Mouse (Mus musculus) layer of hippocampus, postnatal 10 days (tissue): ENCODE results near the gene Lrrc18. TPM values are rescaled to one million over a fixed set of nuclear protein-coding genes. Genes with fewer than 3 reads are reported as not detected.

Experiments
- DNase-seq, 2 experiments: peaks; one replicate each; pipeline ENCODE4 v3.0.0; 2021; ENCODE audit warnings: low spot score in 2 of 2
- long read RNA-seq: library from polyadenylated mRNA; stranded (forward); transcript quantifications from one replicate; pipeline ENCODE4 v2.0.0, GENCODE M21; 2023
- total RNA-seq, 2 experiments: library from RNA; stranded (reverse); gene quantifications; 2 replicates each; pipeline ENCODE4 v1.2.3; 2021

Gene Lrrc18
- under 1 TPM; 0.41 to 0.58 TPM for total RNA-seq
- long read RNA-seq, partial matches to known transcripts: 1 of 1 reads
- long read RNA-seq, other reads (novel, unspliced or antisense): 0 of 1 reads

DNA sequence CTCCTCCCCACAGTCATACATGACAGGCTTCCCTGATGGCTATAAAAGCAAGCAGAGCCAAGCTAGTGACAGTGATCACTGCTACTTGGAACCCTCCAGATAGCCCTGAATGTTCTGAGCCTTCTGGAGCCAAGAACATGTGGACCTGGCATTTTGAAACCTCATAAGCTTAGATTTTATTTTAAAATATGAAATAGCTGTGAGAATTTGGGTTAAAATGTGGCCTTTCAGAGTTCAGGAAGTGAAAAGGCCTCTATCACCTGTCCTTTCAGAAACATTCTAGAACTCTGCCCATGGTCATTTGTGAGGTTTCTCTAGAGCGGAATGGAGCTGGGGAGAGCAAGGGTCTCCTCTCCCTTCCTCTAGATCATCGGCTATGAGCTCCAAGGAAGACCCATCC is at the start of gene Lrrc18:
TSS of gene Lrrc18 (plus strand) at position 301 of the 400 bp plus-strand sequence.
- DNase-seq: no peak

DNA sequence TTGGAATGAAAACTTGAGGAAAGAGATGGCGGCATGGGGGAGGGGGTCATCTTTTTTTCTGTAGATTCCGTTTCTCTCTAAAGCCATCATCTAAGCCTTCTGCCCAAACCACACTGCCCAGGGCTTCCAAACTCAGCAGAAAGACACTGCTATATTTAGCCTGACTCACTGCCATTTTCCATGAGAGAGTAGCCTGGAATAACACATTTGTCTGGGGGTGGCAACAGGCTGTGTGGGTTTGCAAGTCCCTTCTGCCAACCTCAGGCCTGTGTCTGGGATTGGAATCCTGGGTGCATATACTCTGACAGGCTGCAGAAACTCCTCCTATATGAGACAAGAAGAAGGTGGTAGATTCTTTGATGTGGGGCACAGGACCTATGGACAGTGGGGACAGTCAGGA is 43.7 kb upstream of the Lrrc18 start:
- DNase-seq: no peak

DNA sequence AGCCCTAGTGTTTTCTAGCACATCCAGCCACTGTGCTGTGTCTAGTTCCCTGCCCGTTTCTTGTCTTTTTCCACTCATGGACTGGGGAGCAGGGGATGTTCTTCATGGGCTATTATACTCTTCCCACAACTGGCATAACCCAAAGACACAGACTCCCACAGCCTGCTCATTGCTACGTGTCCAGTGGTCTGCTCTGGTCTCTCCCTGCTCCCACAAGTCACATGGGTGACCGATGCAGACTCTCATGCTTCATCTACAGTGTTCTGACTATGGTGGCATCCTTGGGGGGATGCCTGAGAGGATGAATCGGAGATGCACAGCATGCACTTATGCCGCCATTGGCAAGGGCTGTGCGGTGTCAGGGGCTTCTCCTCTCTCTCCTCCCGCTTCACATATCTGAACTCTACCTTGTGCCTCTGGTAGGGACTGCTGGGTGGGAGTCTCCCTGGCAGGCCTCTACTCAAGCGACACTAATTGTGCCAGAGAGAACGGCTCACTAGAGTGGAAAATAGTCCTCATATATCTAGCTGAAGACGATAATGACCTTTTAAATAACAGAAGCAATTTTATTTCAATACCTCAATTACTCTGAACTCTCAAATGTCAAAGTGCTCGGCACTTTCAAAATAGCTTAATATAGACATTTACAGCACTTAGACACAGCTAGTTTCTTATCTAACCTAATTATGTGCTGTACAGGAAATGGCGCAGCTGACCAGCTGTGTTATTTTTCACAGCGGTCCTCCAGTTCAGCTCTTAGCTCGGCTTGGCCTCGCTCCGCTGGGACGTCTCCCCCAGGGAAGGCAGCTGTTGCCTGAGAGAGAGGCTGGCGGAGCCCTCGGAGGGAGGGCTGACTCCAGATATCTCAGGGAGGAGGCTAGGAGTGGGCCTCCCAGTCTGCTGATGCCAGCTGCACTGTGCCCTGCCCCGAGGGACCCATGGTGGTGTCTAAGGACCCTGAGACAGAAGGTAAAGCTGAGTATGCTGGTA is 40.6 kb upstream of the Lrrc18 start:
- no peak for DNase-seq

DNA sequence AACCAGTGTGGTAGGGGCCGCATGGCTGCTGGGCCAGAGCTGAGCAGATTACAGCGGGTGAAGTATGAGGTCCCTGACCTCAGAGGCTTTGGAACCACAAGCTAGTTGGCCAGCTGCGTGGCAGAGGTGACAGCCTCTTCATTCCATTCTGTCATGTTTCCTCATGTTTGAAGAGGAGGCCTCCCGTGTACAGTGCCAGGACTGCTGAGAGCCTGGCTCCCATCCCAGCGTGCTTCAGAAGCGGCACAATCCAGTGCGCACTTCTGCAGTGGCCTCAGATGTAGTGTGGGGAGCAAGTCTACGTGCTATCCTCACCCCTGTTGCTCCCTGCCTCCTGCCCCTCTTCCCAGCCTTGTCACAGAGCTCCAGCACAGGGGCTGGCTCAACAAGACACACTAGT is 34.7 kb upstream of the Lrrc18 start:
- DNase-seq: peak in 1 of 2 experiments; percentile 34

DNA sequence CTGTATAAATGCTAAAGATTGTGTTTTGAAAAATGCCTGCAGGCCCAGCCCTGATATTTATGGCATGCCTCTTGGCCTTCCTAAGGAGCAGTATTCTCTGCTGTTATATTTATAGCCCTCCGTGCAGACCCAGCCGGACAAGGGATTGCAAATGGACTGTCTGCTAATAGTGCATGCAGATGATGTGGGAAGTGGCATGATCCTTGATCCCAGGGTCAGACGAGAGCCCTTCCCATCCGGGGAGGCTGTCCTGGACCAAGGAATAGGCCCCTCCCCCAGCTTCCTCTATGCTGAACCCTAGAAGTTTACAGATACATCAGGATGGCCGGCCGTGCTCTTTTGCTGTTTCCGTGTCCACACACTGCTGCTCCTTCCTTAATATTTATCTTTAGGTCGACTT is 32.5 kb upstream of the Lrrc18 start:
- no peak for DNase-seq

DNA sequence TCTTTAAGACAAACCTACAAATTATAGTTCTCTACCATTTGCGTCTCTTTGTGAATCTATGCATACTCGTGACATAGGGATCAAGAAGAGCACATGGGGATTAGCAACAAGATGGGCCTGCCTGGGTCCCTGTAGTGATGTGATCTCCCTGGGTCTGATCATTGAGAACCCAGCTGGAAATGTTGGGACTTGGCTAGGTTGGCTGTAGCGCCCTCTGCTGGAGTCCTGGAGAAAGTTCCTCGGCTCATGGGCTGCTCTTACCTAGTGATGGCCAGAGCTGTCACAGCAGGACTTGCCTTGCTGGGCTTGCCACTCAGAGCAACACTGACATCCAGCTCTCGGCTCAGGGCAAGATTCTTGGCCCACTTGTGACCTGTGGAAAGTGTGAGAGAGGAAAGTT is 30.7 kb upstream of the Lrrc18 start:
- peak; percentile 80 to 87 for DNase-seq

DNA sequence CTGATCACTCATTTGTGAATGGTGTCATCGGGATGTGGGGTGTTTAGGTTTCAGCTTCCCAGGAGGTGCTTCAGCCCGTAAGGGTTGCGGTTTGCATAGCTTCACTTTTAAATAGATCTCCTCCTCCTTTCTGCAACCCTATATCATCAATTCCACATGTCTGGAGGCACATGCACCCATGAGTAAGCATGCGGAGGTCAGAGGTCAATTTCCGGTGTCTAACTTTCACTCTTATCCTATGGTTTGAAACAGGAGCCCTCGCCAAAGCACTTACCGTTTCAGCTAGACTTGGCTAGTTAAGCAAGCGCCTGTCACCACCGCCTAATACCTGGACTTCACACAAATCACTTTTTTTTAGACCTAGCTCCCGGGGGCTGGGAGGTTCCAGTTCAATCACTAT is 26.4 kb upstream of the Lrrc18 start:
- DNase-seq: no peak

DNA sequence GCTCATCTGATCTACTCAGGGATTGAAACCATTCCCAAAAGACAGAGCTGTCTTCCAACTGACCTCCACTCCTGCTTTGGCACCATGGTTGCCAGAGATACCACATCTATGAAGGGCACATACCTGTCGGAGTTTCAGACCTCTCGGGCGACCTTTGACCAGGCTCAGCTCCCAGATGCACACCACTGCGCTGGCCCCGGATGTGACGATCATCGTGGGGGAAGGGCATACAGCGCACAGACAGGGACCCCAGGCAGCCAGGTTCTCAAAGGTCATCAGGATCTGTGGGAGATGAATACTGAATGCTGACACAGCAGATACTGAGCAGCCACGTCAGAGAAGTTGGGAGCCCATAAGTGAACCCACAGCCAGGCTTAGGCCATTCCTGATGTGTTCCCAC is 20.5 kb upstream of the Lrrc18 start:
- no peak for DNase-seq

DNA sequence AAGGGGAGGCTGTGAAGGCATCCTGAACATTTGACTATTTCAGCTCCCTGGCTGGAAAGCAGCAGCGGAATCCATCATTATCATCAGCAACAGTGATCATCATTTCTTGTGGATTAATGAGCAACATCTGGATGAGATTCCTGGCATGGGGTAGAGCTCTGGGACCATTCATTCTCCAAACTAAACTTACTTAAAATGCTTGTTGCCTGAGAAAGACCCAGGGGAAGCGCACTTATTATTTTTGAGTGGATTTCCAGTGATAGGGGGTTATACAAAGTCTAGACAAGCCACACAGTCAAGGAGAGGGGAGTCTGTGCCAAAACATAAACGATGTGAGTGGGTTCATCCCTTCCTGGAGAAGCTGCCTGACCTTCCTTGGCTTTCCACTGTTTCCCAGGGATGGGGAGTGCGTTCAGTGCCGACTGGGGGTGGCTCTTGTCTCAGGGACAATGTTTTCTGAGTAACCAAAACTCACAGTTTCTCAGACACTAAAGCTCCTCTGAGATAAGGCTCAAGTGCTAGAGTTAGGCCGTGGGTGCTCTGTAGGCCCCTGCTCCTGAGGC is 6.9 kb upstream of the Lrrc18 start:
- no peak for DNase-seq

DNA sequence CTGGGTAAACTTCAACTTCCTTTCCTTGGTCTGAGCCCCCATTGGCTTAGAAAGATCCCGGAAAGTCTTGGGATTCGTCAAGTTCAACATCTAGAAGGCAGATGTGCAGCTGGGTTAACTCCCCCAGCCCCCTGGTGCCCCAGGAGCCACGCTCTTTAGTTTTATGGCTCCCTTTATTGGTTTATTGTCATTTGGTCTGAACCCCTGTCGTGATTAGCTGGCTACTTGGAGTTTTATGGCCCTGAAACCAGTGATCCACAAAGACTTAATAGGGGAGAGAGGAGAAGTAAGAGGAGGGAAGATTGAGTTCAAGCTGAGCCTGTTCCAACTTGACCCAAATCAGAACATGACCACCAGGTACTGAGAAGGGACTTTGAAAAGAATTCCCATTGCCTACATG is 4.5 kb upstream of the Lrrc18 start:
- no peak for DNase-seq

DNA sequence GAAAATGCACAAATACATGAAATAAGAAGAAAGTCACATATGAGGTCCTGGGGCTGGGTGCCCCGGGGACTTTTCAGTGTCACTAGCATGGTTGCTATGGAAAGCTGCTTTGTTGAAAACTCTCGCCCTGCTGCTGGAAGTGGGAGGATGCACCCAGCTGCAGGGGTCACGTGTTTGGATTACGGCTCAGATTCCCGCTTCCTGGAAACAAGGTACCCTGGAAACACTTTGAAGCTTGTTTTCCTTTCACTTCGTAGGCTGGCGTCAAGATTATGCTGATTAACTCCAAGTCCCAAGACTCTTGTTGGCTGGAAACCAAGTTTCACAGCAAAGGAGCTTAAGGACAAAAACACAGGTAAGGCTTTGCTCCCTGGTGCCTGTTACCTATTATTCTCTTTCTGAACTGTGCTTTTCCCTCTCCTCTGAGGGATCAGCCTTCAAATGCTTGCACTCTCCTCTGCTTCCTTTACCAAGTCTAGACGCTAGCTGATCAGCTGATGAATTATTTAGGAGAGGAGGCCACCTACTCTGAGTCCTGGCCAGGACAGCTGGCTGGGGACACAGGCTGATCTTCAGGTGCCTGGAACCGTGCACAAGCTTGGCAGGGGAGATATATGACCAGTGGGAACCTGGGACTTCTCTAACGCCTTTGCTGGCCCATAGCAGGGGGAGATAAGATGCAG is 3.9 kb downstream of the Lrrc18 start:
- DNase-seq: no peak

DNA sequence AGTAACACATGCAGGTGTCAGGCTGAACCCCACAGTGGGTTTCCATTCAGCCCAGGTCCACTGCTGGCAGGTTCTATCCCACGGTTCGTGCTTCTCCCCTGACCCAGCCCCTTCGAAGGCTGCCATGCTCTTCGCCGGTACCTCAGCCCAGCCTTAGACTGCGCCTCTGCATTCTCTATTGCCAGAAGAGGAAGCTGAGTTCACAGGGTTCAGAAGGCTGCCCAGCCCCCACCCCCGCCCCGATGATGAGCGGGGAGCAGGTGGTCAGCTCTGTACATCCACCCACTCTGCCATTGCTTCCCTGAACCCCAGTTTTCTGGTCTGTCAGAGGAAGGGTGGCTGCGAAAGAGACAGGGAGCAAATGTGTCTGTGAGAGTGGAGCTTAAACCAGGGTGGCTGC is 8.3 kb downstream of the Lrrc18 start:
- DNase-seq: no peak

DNA sequence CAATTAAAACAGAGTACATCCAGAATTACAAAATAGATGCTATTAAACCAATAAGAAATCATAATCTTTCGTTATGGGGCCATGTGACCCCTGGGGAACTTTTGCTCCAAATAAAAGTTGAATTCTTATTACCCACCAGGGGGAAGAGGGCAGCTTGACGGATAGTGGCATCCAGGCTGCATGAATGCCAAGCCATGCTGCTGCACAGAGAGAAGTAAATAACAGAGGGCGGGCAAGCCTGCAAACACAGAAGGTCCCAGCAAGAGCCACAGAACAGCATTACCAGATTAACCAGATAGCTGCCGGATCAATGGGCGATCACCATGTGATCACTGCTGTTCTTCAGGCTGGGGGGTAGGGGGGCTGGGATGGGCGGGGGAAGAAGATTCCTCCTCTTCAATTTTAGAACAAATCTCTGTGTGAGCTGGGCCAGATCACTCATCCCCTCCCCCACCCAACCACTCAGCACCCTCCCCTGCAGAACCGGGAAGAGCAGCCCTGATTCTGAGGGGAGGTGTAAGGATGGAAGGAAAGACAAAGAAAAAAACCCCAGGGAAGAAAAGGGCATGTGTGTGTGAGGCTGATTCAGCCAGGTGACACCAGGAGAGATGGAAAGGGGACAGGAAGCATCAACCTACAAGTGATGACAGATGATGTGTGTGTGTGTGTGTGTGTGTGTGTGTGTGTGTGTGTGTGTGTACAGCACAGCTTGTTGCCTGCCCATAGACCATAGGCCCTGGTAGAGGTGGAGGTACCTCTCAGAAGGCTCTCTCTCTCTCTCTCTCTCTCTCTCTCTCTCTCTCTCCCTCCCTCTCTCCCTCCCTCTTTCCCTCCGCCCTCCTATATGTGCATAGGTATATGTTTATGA is 9.2 kb downstream of the Lrrc18 start:
- DNase-seq: peak in 1 of 2 experiments; percentile 28

DNA sequence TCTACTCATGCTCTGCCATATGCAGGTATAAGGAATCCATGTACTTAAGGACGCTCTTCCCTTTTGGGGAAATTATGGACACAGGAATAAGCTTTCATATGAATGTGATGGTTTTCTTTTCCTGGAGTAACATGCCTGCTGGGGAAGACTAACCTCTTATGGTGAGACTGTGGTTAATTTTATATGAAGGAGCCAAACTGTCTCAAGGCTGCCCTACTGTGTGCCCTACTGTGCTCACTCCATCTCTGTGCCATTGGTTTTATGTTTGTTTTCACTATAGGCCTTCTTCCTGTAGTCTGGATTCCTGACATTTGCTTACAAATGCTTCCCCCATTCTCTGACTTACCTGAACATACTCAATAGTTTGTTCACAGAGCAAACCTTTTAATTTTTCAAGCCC is 13.9 kb downstream of the Lrrc18 start:
- DNase-seq: no peak

DNA sequence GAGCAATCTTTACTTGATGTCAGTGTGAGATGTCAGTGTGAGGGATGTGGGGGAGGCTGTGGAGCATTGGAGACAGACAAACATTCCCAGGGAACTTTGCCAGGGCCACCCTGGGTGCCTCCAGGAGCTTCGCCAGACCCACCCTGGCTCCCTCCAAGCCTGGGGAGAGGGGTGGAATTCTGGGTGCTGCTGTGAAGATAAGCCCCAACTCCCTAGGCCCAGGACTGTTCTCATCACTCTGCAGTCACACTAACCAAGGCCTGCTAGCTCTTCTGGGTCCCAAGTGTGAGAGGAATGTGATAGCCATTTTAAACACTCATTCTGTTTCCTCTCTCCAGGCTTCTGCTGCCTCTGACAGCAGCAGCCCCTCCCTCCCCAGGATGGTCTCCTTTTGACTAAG is 16.5 kb downstream of the Lrrc18 start:
- no peak for DNase-seq

DNA sequence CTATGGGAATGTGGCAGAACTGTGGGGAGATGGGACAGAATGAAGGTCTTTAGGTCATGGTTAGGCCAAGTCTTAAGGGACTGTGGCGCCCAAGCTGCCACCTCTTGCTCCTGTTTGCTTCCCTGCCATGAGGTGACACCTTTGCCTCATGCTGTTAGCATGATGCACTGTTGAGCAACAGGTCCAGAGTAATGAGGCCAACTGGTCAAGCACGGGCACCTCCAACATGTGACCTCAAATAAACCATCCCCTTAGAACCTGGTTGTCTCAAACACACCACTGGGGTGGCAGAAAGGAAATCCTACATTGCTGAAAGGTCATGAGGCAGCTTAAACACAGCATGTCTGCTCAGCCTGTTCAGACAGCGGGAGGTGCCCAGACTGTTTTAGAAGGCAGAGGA is 27.9 kb downstream of the Lrrc18 start:
- DNase-seq: no peak

DNA sequence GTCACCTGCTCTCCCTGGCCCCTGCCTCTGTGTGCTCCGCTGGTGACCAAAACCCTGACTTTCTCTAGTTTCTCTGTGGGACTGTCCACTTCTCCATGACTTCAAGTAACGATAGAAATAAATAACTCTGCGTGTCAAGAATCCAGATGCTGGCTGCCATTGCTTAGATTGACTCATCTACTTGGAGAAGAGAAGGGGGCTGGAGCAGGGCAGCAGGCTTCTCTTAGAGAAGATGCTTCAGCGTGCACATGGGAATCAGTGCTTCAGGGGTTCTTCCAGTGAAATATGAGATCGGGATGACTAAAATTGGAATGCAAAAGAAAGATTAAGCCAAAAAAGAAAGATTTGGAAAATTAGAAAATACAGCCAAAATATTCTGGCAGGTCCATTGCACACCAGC is 28.4 kb downstream of the Lrrc18 start:
- no peak for DNase-seq

DNA sequence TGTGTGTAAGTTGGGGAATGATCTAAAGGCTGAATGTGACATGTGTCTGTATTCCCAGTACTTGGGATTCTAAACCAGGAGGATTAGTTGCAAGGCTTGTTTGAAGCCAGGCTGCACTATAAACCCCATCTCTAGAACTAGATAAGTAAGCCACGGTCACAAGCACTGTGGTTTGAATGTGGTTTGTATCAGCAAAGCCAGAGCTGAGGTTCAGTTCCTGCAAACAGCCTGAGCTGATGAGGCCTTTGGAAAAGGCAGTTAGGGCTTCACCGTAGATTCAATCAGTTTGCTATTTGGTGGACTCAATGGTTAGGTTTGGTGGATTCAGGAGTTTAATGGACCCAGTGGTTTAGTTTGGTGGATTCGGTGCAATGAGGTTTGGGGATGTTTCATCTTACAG is 39.7 kb downstream of the Lrrc18 start:
- no peak for DNase-seq

DNA sequence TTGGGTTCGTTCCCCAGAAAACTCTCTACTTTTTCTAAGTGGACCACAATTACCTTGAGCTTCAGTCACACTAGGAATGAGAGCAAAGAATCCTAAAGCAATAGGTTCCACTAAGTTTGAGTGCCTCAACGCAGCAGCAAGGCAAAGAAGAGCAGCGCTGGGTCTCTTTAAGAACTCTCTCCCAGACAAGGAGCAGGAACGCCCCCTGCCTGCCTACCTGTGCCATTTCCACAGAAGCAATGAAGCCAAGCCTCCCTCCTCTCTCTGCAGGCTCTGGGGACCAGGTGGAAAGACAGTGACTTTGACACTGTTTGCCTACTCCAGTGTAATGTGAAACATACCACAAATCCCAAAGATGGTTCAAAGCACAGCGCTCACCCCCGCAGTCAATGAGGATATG is 42.2 kb downstream of the Lrrc18 start:
- peak; percentile 25 to 39 for DNase-seq

DNA sequence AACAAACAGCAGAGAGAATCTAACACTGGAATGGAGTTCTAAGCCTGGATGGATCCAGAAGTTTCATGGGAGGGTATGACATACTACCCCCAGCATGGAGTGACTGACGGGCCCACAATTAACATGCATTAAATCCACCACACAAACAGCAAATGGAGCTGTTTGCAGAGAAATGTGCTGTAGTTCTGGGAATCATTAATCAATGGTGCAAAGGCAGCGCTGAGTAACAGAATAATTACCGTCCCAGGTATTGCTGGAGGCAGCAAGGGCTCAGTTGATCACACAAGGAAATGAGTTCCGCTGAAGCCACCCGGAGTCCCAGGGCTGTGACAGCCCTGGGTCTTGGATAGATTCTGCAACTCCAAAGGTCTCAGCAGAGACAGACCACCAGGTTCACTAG is 44.2 kb downstream of the Lrrc18 start:
- DNase-seq: no peak

DNA sequence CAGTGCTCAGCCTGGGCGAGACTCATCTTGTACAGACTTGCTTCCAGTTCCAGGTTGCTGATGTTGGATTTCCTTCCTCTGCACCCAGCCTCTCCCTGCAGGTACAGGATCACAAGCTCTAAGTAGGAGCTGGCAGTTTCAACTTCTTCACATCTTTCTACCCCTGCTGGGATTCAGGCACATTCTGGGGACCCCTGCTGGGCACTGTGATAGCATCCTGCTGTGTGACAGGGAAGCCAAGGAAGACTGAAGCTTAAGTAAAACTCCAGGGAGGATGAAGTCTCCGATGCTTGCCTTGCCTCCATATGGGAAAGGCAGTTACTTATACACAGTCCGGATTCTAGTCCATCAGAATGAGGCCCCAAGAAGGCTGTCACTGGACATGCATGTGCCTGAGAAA is 45.6 kb downstream of the Lrrc18 start:
- DNase-seq: no peak
